Mouse (Mus musculus): ENCODE measurements around the gene Thoc5. TPM values are rescaled to one million over a fixed set of nuclear protein-coding genes. Genes with fewer than 3 reads are reported as not detected.

Thoc5 gene
- total RNA-seq (2015) (19.7 and 20.7 TPM in 2 replicates), total RNA-seq (2017) (51.9 and 56.1 TPM in 2 replicates)

- peak; percentile 98 for ATAC-seq (replicated peaks; ENCODE audit: poor library complexity)
Measured at GRCm38 (mm10) chr11:4894848-4895816, at the start of gene Thoc5. TSS of gene Thoc5 (plus strand) at chr11:4895320.

GRCm38 (mm10) chr11:4848483-4849248 is 46.5 kb upstream of the Thoc5 start:
- peak; percentile 38 for ATAC-seq (replicated peaks; ENCODE audit: poor library complexity)

GRCm38 (mm10) chr11:4849258-4849943 is 45.7 kb upstream of the Thoc5 start, which contains the start of gene Nf2:
TSS of gene Nf2 (minus strand) at chr11:4849536.
- peak; percentile 96 for ATAC-seq (replicated peaks; ENCODE audit: poor library complexity)

- ATAC-seq (replicated peaks; ENCODE audit: poor library complexity) = no peak
Measured at GRCm38 (mm10) chr11:4850404-4850803, 44.7 kb upstream of the Thoc5 start.

DNA sequence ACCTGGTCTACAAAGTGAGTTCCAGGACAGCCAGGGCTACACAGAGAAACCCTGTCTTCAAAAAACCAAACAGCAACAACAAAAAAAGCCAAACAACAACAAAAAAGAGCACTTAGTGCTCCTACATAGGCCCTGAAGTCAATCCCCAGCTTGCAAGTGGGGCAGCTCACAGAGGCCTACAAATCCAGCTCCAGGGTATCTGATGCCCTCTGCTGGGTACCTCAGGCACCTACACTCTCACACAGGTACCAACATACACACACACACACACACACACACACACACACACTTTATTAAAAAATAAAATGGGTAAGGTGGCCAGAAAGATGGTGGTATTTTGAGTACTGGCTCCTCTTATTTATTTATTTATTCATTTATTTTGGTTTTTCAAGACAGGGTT is 42.1 kb upstream of the Thoc5 start:
- no peak for ATAC-seq (replicated peaks; ENCODE audit: poor library complexity)

DNA sequence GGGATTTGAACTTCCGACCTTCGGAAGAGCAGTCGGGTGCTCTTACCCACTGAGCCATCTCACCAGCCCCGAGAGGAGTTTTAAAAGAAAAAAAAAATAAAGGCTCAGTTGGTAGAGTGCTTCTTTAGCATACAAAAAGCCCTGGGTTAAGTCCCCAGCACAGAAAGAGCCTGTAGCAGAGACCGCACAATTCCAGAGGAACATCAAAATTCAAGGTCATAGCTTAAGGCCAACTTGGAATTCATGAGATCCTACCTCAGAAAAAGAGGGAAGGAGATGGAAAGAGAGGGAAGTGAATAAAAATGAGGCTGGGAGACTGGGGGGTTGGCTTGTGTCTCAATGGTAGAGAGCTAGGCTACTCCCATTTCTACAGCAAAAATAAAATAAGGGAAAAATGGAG is 40.9 kb upstream of the Thoc5 start:
- no peak for ATAC-seq (replicated peaks; ENCODE audit: poor library complexity)

- no peak for ATAC-seq (replicated peaks; ENCODE audit: poor library complexity)
Measured at GRCm38 (mm10) chr11:4858416-4858815, 36.7 kb upstream of the Thoc5 start.

- ATAC-seq (replicated peaks; ENCODE audit: poor library complexity) = no peak
Measured at GRCm38 (mm10) chr11:4860986-4861385, 34.1 kb upstream of the Thoc5 start.

DNA sequence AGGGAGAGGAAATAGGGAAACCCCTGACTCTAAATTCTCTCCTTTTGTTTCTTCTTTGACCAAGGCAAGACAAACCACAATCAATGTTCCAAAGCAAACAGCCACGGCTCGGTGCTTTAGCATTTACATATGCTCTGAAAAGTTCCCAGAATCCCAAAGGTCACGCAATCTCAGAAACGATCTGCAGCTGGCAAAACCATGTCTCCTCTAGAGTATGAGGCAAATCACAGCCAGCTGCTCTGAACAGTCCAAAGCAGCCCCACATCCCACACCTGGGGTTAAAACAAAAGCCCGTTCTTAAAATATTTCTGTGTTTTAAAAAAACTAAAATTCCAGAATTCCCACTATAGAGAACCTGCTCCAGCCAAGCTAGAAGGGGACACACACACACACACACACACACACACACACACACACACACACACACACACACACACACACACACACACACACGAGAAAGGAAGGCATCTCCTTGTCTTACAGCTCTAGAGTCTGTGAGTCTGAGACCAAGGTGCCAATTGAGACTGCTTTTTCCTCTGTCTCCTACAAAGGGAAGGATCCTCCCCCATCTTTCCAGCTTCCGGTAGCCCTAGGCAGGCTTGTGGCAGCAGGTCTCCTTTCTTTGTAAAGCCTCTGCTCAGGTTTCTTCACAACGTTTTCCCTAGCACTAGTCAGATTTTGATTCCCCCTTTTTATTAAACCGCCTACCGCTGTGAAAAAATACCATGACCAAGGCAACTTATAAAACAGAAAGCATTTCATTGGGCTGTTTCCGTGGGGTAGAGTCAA is 33.1 kb upstream of the Thoc5 start:
- no peak for ATAC-seq (replicated peaks; ENCODE audit: poor library complexity)

DNA sequence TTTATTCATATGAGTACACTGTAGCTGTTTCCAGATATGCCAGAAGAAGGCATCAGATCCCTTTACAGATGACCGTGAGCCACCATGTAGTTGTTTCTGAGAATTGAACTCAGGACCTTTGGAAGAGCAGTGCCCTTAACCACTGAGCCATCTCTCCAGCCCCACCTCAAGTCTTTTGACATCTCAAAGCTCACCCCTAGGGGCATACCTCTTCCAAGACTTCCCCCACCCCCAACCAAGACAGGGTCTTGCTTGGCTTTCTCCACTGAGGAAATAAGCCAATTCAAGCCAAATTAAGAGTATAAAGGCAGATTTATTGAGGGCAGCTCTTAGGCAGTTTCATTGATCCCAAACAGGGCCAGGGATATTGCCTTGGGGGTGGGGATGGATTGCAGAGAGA is 32.4 kb upstream of the Thoc5 start:
- no peak for ATAC-seq (replicated peaks; ENCODE audit: poor library complexity)

GRCm38 (mm10) chr11:4865645-4866251 is 29.4 kb upstream of the Thoc5 start:
- peak; percentile 95 for ATAC-seq (replicated peaks; ENCODE audit: poor library complexity)

DNA sequence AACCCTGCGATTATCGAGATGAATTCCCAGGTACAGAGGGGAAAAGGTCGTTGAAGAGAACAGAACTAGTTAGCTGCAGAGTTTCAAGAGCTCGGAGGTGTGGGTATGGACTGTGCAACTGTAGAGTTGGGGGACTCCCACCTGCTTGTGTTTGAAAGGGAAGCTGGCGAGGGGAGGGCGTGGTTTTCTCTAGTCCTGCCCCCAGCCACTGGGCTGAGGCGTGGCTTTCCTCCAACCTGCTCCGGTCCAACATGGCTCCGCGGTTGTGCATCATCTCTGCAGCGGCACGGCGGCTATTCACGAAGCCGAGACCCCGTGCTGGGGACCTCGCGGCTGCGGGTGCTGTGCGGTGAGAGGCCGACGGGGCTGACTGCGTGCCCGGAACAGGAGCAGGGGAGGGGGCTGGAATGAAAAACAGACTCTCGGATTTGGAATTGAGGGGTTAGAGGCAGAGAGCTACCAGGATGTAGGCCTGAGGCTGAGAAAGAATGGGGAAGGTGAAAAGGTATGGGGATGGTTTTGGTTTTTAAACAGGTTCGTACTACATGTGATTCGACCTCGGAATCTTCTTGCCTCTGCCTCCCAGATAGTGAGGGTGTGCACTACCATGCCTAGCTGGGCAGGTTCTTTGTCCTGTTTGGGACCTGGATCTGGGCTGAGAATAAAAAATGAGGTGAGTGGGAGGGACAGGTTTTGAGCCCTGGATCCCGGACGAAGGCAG is 21.2 kb upstream of the Thoc5 start, which contains the start of gene Nipsnap1:
Gene Nipsnap1 (plus strand): TSS at position 197 of the 721 bp plus-strand sequence.
- peak; percentile 99 for ATAC-seq (replicated peaks; ENCODE audit: poor library complexity)

- peak; percentile 54 for ATAC-seq (replicated peaks; ENCODE audit: poor library complexity)
Measured at GRCm38 (mm10) chr11:4874551-4874950, 20.6 kb upstream of the Thoc5 start.

DNA sequence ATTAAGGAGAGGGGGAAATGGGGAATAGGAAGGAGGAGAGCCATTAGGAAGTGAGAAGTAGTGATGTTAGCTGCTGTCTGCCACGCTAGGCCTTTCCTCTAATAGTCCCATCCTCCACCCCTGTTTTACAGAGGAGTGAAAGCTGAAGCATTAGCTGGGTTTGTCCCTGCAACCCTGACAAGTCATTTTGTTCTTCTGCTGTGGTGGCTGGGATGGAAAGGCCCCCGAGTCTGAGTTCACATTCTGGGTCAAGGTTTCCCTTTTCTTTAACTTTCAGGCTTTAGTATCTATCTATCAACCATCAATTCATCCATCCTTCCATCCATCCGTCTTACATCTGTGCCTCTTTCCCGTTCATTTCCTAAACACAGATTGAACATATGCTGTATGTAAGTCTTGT is 14.0 kb upstream of the Thoc5 start:
- ATAC-seq (replicated peaks; ENCODE audit: poor library complexity) = no peak

DNA sequence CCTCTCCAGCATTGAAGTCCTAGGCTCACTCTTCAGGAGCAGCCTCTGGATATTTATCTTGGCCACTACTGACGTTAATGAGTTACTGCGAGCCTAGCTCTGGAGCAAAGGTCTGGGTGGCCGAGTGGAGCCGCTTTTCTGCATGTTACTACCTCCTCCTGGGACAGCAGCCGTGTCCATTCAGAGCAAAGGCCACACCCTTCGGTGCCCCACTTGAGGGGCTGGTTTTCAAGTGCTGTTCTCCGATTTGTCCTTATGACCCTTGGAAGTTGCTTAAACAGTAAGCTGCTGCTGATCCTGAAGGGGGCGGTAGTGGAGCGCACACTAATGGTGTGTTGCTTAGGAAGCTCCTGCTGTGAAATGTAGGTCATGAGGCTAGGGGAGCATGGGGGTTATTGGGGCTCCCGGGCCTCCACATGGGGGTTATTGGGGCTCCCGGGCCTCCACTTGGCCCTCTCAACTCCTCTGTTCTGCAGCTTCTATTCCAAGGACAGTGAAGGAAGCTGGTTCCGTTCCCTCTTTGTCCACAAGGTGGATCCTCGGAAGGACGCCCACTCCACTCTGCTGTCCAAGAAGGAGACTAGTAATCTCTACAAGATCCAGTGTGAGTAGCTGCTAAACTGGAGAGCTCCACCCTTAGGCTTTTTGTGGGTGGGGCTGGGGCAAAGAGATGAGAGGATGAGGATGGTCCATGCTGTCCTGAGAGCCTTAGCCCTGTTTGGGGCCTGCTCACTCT is 12.1 kb upstream of the Thoc5 start:
- ATAC-seq (replicated peaks; ENCODE audit: poor library complexity) = no peak; the same call in 1 of the 2 replicates

DNA sequence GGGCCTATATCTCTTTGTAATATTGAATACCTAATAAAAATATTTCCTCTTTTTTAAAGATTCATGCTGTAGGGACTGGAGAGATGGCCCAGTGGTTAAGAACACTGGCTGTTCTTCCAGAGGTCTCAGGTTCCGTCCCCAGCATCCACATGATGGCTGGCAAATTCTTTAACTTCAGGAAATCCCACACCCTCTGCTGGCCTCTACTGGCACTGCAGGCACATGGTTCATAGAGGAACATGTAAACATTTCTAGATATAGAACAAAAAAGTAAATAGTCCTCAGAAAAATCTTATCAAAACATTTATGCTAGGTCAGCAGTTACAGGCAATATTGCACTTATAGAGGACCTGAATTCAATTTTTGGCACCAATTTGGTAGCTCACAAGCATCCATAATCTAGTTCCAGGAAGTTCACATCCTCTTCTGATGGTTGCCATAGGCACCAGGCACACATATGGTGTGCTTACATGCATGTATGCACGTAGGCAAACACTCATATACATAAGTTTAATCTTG is 9.7 kb upstream of the Thoc5 start:
- ATAC-seq (replicated peaks; ENCODE audit: poor library complexity) = peak; percentile 76

DNA sequence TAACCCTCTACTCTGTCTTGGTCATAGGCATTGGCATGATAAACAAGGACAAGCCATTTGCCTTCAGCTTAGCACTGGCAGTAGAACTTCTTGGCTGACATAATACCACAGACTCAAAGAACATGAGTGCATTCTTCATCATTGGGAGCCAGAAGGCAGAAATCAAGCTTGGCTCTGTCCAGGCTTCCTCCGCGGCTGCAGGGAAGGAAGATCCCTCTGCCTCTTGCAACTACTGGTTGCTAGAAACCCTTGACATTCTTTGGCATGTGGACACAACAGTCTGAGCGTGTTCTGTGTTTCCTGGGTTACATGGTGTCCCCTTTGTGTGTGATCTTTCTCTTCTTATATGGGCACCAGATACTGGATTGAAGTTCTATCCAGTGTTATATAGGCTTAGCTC is 8.1 kb upstream of the Thoc5 start:
- ATAC-seq (replicated peaks; ENCODE audit: poor library complexity) = no peak

GRCm38 (mm10) chr11:4900437-4900836 is 5.3 kb downstream of the Thoc5 start:
- ATAC-seq (replicated peaks; ENCODE audit: poor library complexity) = peak; percentile 44; the same call in 1 of the 2 replicates
